Mouse (Mus musculus) CD8-positive naive resting alpha-beta T cell, adult 2 months (primary cell): ENCODE results near the gene Arl9.
A peak's percentile ranks its signal among the peaks of the same experiment; 100 is the strongest.
"Not testable (repeated sequence)": the region's sequence is repeated elsewhere in the genome, so short reads cannot be mapped to it uniquely, and the experiment has no call there.

Experiments used
- DNase-seq, 2 experiments: peaks; one replicate each; pipeline ENCODE4 v3.0.0; 2022; ENCODE audit warnings: low read depth in 2 of 2, low spot score in 2 of 2

Gene Arl9

GRCm38 (mm10) chr5:77015544-77016482 lies 12.0 kb downstream of the Arl9 start, which contains the start of gene Thegl:
Gene Thegl (plus strand): TSS chr5:77016023.
- DNase-seq, result peak; percentile 14 to 49

GRCm38 (mm10) chr5:77028034-77028433 lies 24.2 kb downstream of the Arl9 start:
- DNase-seq, result no peak

GRCm38 (mm10) chr5:77029735-77030134 lies 25.9 kb downstream of the Arl9 start:
- DNase-seq, result peak in 1 of 2 experiments; percentile 32

- DNase-seq, result not testable (repeated sequence)
Measured at GRCm38 (mm10) chr5:77035101-77035500, 31.2 kb downstream of the Arl9 start.

GRCm38 (mm10) chr5:77038451-77038850 lies 34.6 kb downstream of the Arl9 start:
- DNase-seq, result no peak

- DNase-seq, result no peak
Measured at GRCm38 (mm10) chr5:77039391-77039790, 35.5 kb downstream of the Arl9 start.

- DNase-seq, result no peak
Measured at GRCm38 (mm10) chr5:77044362-77044761, 40.5 kb downstream of the Arl9 start.

GRCm38 (mm10) chr5:77052616-77053015 lies 48.8 kb downstream of the Arl9 start:
- no peak for DNase-seq

- DNase-seq, result no peak
Measured at GRCm38 (mm10) chr5:77056881-77057440, 53.1 kb downstream of the Arl9 start.
